In the genomic region with DNA sequence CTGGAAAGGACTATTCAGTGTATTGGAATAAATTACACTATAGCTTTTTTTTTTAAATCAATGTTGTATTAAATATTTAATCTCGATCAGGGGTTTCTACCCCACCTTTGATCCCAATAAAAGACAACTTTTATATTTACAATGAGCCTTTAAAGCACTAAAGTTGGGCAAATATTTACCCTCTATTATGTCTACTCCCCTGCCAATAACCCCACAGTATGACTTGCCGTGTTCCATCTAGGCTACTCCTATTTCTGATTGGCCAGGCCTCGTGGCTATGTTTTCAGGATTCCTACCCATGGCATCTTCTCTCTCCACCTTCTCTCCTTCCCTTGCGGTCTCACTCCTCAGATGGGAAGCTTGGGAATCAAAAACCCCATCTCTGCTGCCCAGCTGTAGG, we compare ENCODE assay signal across 24 mouse cellular contexts.
DNase-seq lines count a peak whose midpoint lies in the region; ATAC-seq and TF ChIP-seq lines count a peak whose summit lies in the region.
"Had no signal": no experiment of that assay in that cellular context is flagged by ENCODE, and none has a peak within 500 bp of the region (broad histone marks: within the 10 kb centered on the region; RNA-seq: fewer than 3 reads in every experiment).

No protein-coding gene starts in this region.

- H3K36me3 ChIP-seq in embryonic facial prominence, embryonic 13.5 days, result no peaks in the 10 kb centered on the region
- no peaks in the 10 kb centered on the region for H3K36me3 ChIP-seq in embryonic facial prominence, embryonic 14.5 days (ENCODE audit: control insufficient read depth, insufficient read depth, low read length)
- no peaks in the 10 kb centered on the region for H3K36me3 ChIP-seq in limb, embryonic 13.5 days
- peaks cover 5% of the 10 kb centered on the region for H3K36me3 ChIP-seq in heart, adult 2 months (ENCODE audit: control insufficient read depth, insufficient read depth, low read length)
- H3K36me3 ChIP-seq: heart, embryonic 10.5 days; heart, embryonic 13.5 days; hindbrain, embryonic 12.5 days; hindbrain, embryonic 15.5 days had no signal

- peaks cover 70% of the 10 kb centered on the region for H3K4me1 ChIP-seq in embryonic facial prominence, embryonic 13.5 days
- peaks cover 60% of the 10 kb centered on the region for H3K4me1 ChIP-seq in embryonic facial prominence, embryonic 14.5 days (ENCODE audit: control insufficient read depth, insufficient read depth, low read length)
- H3K4me1 ChIP-seq in limb, embryonic 13.5 days, result peaks cover 56% of the 10 kb centered on the region
- H3K4me1 ChIP-seq in heart, adult 2 months (ENCODE audit: control insufficient read depth, insufficient read depth, low read length), result peaks cover 36% of the 10 kb centered on the region

- H3K79me2 ChIP-seq in heart, adult 2 months (replicated peaks; ENCODE audit: control insufficient read depth, insufficient read depth, low read length), result no peaks in the 10 kb centered on the region

- intact Hi-C loops in heart, adult 2 months (cut with DNase I), result no loop called here

- no peaks in the 10 kb centered on the region for H3K27me3 ChIP-seq in embryonic facial prominence, embryonic 13.5 days
- H3K27me3 ChIP-seq in embryonic facial prominence, embryonic 14.5 days (replicated peaks; ENCODE audit: control insufficient read depth, insufficient read depth, low read length), result no peaks in the 10 kb centered on the region
- no peaks in the 10 kb centered on the region for H3K27me3 ChIP-seq in limb, embryonic 13.5 days
- H3K27me3 ChIP-seq in heart, adult 2 months (ENCODE audit: control insufficient read depth, insufficient read depth, low read length), result no peaks in the 10 kb centered on the region
- H3K27me3 ChIP-seq: heart, embryonic 13.5 days; hindbrain, embryonic 12.5 days; hindbrain, embryonic 15.5 days had no signal

- H3K27ac ChIP-seq in embryonic facial prominence, embryonic 13.5 days, result peak overlapping the region; percentile 90
- H3K27ac ChIP-seq in embryonic facial prominence, embryonic 14.5 days (replicated peaks; ENCODE audit: low read depth, low read length), result peak overlapping the region; percentile 62; the same call in 1 of the 2 replicates
- peak overlapping the region; percentile 63; the same call in 1 of the 2 replicates for H3K27ac ChIP-seq in limb, embryonic 13.5 days
- H3K27ac ChIP-seq in heart, adult 2 months, result no peak overlapping the region
- H3K27ac ChIP-seq: heart, embryonic 10.5 days; heart, embryonic 13.5 days; hindbrain, embryonic 12.5 days; hindbrain, embryonic 15.5 days had no signal

- TF ChIP-seq EP300 in heart, adult 2 months (IDR thresholded peaks at IDR 0.05; ENCODE audit: insufficient read depth, low read depth, low read length), result no peak

- 87% methylated on average over 4 of the region's 4 CpGs for WGBS in embryonic facial prominence, embryonic 13.5 days
- WGBS in embryonic facial prominence, embryonic 14.5 days, result 80% methylated on average over 4 of the region's 4 CpGs
- 34% methylated on average over 4 of the region's 4 CpGs for WGBS in large intestine, adult 2 months
- 83% methylated on average over 4 of the region's 4 CpGs for WGBS in limb, embryonic 13.5 days
- 96% methylated on average over 4 of the region's 4 CpGs for WGBS in heart, adult 2 months

- H3K9me3 ChIP-seq in embryonic facial prominence, embryonic 13.5 days, result no peaks in the 10 kb centered on the region
- H3K9me3 ChIP-seq in embryonic facial prominence, embryonic 14.5 days (ENCODE audit: control insufficient read depth, low read length), result no peaks in the 10 kb centered on the region
- H3K9me3 ChIP-seq in limb, embryonic 13.5 days, result no peaks in the 10 kb centered on the region
- H3K9me3 ChIP-seq: heart, embryonic 10.5 days; heart, embryonic 13.5 days; hindbrain, embryonic 12.5 days; hindbrain, embryonic 15.5 days had no signal

- no peak overlapping the region for H3K9ac ChIP-seq in embryonic facial prominence, embryonic 13.5 days
- H3K9ac ChIP-seq in embryonic facial prominence, embryonic 14.5 days (ENCODE audit: low read depth, low read length), result no peak overlapping the region
- H3K9ac ChIP-seq in limb, embryonic 13.5 days, result no peak overlapping the region
- no peak overlapping the region for H3K9ac ChIP-seq in heart, adult 2 months (ENCODE audit: low read depth, low read length)
- H3K9ac ChIP-seq: forebrain, postnatal 0 days; heart, embryonic 13.5 days; hindbrain, embryonic 12.5 days; hindbrain, embryonic 15.5 days had no signal

- no peak for ATAC-seq in embryonic facial prominence, embryonic 13.5 days (ENCODE audit: insufficient number of reproducible peaks, insufficient read depth, low FRiP score, low TSS enrichment, low read depth)
- ATAC-seq in embryonic facial prominence, embryonic 14.5 days (ENCODE audit: low read depth), result no peak
- no peak for ATAC-seq in limb, embryonic 13.5 days (ENCODE audit: low FRiP score, low read depth)
- ATAC-seq: CD4-positive, CD25-positive, alpha-beta regulatory T cell, adult 4 months; forebrain, embryonic 14.5 days; forebrain, postnatal 0 days had no signal

- no peak overlapping the region for H3K4me3 ChIP-seq in embryonic facial prominence, embryonic 13.5 days
- no peak overlapping the region for H3K4me3 ChIP-seq in embryonic facial prominence, embryonic 14.5 days (ENCODE audit: low read depth, low read length)
- no peak overlapping the region for H3K4me3 ChIP-seq in limb, embryonic 13.5 days
- H3K4me3 ChIP-seq in heart, adult 2 months, result no peak overlapping the region
- H3K4me3 ChIP-seq: gastrocnemius, adult 2 months; heart, embryonic 10.5 days; heart, embryonic 13.5 days; hindbrain, embryonic 12.5 days; hindbrain, embryonic 15.5 days had no signal

- DNase-seq in embryonic facial prominence, embryonic 14.5 days (ENCODE audit: low spot score), result no peak
- peak; percentile 58 for DNase-seq in large intestine, adult 2 months (ENCODE audit: low read depth, low spot score)
- no peak for DNase-seq in heart, adult 2 months
- no peak for DNase-seq in thymus, adult 18-20 months
- DNase-seq in urinary bladder, postnatal 36 days (ENCODE audit: low spot score in 2 of 2), result no peak
- DNase-seq: adrenal gland, adult 2 months; adrenal gland, postnatal 25 days; cerebellum, adult 11-12 months; cerebellum, adult 8-10 months; cerebellum, postnatal 10 days; cerebellum, postnatal 36 days; embryo, embryonic 11 days; forebrain, postnatal 0 days; gastrocnemius, postnatal 14 days; heart, adult 18-20 months had no signal

- no peak overlapping the region for H3K4me2 ChIP-seq in embryonic facial prominence, embryonic 13.5 days
- no peak overlapping the region for H3K4me2 ChIP-seq in embryonic facial prominence, embryonic 14.5 days (ENCODE audit: low read depth, low read length)
- H3K4me2 ChIP-seq in limb, embryonic 13.5 days (replicated peaks), result peak overlapping the region; percentile 21; the same call in 1 of the 2 replicates
- H3K4me2 ChIP-seq: heart, embryonic 13.5 days; hindbrain, embryonic 12.5 days; hindbrain, embryonic 15.5 days had no signal

- TF ChIP-seq POLR2A in heart, adult 2 months (IDR thresholded peaks at IDR 0.05; ENCODE audit: insufficient read depth, low read depth, low read length), result no peak

- TF ChIP-seq CTCF in heart, adult 2 months (IDR thresholded peaks at IDR 0.05), result no peak
